Mouse (Mus musculus) thymus, adult 2 months (tissue): ENCODE results near the gene Cd55.

Source experiments
- CTCF ChIP-seq: fragments of 200-500 bp; IDR thresholded peaks from 2 replicates; pipeline ENCODE4 v1.5.1; 2012; ENCODE audit warnings: mild to moderate bottlenecking, control low read depth, low read length, moderate library complexity, borderline replicate concordance; ENCODE audit not compliant: control insufficient read depth, poor library complexity, insufficient read depth; ENCODE audit errors: extremely low read depth
- POLR2A ChIP-seq: fragments of 200-500 bp; IDR thresholded peaks from 2 replicates; pipeline ENCODE4 v1.6.1; 2012; ENCODE audit warnings: mild to moderate bottlenecking, low read length, control low read depth, moderate library complexity; ENCODE audit not compliant: control insufficient read depth, poor library complexity, insufficient read depth; ENCODE audit errors: extremely low read depth

- no peak for TF ChIP-seq POLR2A
- TF ChIP-seq CTCF: no peak
These were observed 37.4 kb upstream of the Cd55 start for GRCm38 (mm10) chr1:130499962-130500361.
